Mouse (Mus musculus) forelimb bud, embryonic 11.5 days (tissue): ENCODE data around the gene A730071L15Rik.
A peak's percentile ranks its signal among the peaks of the same experiment; 100 is the strongest.

Experiments
- DNase-seq: peaks from one replicate; pipeline ENCODE4 v3.0.0-alpha.2; 2012; ENCODE audit warnings: low read depth, low spot score

A730071L15Rik gene

DNA sequence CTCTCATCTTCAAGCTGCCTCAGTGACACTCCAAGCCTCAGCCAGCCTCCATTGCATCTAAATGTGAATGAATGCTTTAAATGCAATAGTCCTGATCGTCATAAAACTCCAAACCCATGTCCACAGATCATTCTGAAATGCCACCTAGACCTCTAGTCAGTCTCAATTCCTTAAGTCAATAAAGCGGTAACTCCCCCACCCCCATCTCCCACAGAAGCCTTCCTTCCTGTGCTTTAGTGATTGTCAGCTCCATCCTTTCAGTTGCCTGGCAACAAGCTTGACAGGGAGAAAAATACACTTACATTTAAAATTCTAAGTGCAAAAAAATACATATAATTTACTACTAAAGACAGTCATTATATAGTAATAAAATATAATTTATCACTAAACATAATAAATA lies 16.6 kb upstream of the A730071L15Rik start:
- no peak for DNase-seq

DNA sequence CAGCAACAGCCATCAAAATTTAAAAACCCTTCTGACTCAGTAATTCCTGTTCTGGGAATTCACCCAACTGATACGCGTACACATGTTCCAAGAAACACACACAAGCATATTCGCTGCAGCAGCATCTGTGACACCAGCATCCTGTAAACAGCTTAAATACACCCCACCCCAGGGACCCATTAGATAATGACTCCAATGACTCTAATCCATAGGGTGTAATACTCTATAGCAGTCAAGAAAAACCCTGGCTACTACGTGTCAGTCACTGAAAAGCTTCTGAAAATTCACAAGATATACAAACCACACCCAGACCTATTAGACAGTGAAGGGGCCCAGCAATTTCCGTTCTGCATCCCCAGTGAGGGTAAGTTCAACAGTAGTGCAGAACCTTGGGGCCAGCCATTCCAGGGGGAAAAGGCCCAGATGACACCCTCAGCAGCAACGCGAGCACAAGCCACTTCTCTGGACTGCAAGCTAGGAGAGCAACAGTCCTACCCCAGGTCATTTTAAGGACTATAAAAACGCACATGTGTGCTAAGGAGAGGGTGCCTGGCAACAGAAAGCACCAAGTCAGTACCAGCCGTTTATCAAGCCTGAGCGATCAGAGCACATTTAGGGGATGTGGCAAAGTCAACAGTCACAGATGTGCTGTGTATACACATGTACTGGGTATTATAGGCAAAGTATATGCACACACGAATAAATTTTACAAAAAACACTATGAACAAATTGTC lies 15.5 kb upstream of the A730071L15Rik start:
- no peak for DNase-seq

DNA sequence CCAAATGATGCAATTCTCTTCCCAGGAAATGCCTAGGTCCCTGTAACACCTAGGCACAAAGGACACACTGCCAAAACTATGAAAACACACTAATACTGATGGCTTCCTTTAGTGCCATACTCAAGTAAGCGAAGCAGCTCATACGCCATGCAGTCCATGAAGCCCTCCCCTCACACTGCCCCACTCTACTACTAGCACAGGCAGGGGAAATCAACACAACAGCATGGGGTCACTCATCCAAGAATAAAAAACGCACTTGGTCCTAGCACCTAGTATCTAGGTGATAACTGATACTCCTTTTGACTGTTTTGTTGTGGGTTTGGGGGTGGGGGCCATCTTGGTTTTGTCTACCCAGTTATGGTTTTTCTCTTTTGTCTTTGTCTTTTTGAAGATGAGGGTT lies 12.4 kb upstream of the A730071L15Rik start:
- DNase-seq = no peak

DNA sequence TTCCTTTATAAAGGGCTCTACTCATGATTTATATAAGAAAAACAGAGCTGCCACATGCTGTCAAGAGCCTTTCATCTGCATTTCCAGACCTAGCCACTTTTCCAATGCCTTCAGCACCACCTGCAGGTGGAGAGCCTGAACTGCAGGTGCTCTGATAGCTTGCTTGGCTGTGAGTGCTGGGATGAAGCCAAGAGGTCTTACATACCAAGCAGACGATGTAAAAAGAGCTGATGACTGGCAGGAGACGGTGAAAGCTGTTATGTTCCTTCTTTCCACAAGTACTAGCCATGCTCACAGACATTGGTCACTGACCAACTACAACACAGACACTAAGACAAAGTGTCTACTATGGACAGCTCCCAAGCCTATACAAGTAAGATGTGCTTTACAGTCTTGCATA lies 12.0 kb upstream of the A730071L15Rik start:
- peak; percentile 86 for DNase-seq

DNA sequence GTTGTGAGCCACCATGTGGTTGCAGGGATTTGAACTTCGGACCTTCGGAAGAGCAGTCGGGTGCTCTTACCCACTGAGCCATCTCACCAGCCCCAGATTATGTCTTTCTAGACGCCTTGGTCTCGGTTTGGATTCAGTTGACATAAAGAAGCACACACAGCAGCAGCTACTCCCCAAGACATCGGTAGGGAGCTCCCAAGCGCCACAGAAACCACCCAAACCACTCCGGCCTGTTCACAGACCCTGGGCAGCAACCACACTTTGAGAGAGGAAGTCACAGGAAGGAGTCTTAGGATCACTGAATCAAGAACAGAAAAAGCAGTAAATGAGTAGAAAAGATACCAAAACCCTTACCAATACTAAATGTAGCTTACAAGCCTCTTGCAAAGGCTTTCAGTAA lies 3.0 kb upstream of the A730071L15Rik start:
- no peak for DNase-seq

DNA sequence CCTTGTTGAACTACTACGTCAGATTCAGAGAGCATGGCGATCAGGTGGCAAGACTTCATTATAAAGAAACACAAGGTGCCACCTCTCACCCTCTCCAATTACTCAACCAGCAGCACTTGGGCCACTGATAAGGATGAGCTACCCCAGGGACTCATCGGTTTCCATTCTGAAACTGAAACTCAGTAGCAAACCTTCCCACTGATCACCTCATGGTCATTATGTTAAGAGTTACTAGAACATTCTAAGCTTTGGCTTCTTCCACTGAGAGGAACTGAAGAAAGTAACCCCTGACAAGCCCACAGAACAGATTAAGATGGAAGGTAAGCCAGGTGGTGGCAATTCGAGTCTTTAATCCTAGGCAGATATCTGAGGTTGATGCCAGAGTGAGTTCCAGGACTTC lies 1.4 kb upstream of the A730071L15Rik start:
- no peak for DNase-seq

DNA sequence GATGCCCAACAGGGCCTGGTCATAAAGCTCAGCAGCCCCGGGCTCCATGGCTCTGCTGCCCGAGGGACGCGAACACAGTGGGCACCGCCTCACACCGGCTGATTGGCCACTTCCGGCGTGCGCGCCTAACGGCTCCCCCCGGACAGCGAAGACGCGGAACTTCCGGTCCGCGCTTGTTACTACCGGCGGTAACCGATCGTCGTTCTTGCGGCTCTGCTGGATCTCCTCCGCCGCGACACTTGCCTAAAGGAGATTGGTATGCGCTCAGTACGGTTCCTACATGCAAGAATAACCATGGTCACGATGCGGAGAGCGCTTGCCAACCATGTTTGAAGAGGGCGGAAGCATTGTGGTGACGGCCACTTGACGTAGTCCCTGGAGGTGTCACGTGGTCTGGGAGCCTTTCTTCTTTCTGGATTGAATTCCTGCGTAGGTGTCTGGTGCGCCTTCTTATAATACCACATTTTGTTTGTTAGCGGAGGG lies 299 bp downstream of the A730071L15Rik start, which contains the start of gene Nudcd3:
Gene Nudcd3 (minus strand): TSS at position 329 of the 483 bp plus-strand sequence.
- DNase-seq = peak; percentile 86

DNA sequence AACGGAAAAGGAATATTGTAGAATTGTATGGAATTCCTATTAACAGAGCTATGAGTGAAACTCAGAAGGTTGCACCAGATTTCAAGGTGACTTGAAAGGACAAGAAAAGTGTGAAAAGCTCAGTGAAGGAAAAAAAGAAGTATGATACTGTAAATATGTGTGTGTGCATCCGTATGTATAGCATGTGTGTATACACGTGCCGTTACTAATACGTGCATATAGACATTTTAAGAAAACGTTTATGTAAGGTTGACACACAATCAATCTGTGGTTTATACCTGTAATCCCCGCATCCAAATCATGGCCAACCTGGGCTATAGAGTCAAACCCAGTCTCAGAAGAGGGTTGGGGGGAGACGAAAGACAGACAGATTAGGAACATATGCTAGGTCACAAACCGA lies 741 bp downstream of the A730071L15Rik start:
- DNase-seq = no peak

DNA sequence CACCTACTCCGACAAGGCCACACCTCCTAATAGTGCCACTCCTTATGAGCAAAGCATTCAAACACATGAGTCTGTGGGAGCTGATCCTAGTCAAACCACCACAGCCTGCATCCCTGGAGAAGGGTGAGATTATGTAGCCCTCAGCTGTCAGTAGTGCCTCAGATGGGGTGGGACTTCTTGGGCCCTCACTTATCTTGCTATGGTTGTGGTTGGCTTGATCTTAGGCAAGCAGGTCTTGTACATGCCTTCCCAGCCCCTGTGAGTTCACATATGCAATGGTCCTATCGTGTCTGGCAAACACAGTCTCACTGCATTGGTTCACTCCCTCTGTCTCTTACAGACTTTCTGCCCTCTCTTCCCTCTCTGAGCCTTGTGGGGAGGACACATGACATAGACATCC lies 7.3 kb downstream of the A730071L15Rik start:
- no peak for DNase-seq

DNA sequence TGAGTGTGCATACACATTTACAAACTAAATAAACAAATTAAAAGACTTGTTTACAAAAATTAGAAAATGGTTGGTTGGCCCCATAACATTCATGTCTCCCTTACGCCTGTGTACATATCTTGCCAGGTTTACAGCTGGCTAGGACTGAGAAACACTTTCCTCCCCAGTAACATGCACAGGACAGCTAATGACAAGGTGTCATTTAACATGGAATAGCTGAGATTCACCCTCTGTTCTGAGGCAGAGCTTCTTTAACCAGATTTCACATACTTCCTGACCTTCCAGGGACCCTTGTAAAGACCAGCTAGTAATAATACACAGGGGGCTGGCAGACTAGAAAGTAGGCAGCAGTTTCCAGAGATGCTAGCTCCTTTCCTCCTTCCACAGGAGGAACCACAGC lies 8.3 kb downstream of the A730071L15Rik start:
- DNase-seq = no peak

DNA sequence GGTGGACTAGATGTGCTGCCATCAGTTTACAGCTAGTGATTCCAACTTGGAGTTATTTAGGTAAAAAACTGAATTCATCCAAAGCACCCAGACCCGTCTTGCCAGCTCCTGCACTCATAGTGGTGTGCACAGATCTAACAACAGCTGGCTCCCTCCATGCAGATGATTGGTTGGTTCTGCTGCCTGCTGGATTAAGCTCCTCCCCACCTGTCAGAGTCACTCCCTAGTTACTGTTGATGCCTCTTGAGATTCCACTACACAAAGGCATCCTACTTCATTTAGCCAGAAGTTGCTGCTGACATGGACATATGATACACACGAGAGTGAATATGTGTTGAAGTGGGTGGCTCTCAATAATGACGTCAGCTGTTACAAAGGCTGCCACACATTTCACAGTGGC lies 17.0 kb downstream of the A730071L15Rik start:
- peak; percentile 5 for DNase-seq

DNA sequence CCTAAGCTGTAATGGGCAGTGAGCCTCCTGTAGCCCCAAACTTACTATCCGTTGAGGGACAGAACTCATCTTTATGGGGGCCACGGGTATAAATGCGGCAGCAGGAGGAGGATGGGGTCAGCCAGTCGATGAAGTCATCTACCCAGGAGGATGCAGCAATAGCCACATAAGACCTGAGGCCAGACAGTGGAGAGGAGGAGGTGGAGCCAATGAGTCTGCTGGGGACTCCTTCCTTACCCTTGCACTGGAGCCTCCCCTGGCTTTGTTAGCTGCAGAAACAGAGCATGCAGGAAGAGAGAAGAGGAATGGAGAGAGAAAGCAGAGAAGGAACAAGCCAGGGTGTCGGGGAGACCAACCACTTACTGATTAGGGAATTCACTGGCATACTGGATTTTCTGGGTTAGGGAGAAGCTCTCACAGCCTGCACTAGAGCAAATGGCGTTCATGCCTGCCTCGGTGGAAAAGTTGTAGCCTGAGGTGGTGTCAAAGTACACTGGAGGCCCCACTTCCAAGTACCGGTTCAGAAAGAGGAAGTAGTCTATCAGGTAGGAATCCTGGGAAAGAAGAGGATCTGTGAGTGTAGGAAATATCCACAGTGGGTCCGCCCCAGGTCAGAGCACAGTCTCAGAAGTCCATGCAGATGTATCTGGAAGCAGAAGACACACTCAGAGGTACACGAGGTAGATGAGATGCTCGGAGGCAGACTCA lies 18.5 kb downstream of the A730071L15Rik start:
- no peak for DNase-seq

DNA sequence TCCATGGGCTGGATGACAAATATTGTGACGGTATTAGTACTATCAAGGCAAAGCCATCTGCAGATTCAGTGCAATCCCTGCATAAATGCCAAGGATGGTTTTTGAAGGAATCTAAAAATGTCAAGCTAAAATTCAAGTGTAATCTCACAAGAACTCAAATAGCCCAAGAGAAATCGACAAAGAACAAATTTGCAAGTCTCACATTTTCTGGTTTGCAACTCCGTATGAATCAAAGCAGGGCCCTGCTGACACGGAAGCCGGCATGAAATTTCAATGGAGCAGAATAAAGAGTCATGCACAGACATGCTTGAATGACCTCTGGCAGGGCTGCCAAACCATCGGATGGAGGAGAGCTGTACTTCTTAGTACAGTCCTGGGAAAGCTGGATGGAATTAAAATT lies 20.1 kb downstream of the A730071L15Rik start:
- no peak for DNase-seq

DNA sequence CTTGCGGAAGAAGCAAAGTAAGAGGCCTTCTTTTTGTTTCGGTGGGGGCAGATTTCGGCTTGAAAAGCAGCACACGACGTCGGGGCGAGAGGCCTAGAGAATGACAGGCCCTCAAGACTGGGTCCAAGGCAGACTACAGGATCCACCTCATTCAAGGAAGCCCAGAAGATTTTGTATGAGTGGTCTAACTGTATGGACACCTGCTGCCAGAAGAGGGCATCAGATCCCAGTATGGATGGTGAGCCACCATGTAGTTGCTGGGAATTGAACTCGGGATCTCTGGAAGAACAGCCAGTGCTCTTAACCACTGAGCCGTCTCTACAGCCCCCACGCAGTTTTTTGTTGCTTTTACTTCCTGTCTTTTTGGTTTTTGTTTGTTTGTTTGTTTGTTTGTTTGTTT lies 22.4 kb downstream of the A730071L15Rik start:
- DNase-seq = no peak

DNA sequence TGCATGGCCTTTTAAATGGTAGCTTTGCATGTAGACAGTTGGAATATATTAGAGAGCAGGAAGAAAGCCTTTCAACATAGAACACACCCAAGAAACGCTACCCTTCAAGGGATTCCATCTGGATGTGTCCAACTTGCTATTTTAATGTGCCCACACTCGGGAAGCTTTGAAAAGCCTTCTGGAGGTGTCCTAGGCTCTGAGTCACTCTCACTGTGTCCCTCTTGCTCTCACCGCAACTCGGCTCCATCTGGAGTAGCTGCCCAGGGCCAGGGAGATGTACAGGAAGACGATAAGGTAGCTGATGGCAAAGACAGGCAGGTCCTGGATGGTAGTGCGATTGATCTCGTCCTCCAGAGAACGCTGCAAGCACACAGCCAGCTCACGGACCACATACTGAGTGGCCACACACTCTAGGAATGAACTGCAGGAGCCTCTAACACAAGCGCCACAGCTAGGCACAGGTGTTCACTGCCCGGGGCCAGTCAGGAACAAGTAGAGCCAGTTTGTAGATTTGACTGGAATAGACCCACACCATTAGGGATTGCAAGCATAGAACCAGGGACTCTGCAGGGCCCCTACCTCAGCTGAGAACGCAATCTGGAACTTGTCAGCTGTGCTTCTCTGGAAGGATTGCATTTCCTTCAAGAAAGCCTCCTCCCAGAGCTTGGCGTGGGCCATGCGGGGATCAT lies 24.9 kb downstream of the A730071L15Rik start:
- peak; percentile 7 for DNase-seq

DNA sequence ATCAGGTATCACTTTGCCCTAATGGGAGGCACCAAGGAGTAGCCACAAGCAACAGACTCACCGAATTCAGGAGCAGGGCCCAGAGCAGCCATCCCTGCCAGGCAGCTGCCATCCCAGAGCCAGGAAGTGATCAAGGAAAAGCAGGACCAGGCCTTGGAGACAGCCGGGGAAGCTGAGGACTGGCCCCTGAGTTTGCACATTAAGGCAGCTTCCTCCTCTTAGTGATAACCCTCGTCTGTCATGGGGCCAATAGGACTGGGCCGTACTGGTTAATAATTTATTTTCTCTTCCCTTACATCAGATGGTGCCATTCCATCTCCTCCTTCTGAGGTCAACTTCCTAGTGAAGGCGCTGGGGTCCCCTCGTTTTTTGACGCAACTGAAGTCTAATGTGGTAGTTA lies 30.2 kb downstream of the A730071L15Rik start, which contains the start of gene Npc1l1:
Gene Npc1l1 (minus strand): TSS at position 132 of the 400 bp plus-strand sequence.
- no peak for DNase-seq

DNA sequence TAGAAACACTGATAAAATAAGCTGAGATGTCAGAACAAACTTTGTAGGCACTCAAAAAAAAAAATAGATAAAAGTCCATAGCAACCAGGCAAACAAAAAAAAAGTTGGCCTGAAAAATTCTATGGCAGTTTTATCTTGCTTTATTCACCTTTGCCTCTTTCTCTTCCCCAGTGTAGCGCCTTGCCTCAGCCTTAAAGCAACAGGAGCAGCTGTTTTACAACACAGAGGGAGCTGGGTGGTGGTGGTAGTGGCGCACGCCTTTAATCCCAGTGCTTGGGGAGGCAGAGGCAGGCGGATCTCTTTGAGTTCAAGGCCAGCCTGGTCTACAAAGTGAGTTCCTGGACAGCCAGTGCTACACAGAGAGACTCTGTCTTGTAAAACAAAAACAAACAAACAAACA lies 33.2 kb downstream of the A730071L15Rik start:
- DNase-seq = no peak

DNA sequence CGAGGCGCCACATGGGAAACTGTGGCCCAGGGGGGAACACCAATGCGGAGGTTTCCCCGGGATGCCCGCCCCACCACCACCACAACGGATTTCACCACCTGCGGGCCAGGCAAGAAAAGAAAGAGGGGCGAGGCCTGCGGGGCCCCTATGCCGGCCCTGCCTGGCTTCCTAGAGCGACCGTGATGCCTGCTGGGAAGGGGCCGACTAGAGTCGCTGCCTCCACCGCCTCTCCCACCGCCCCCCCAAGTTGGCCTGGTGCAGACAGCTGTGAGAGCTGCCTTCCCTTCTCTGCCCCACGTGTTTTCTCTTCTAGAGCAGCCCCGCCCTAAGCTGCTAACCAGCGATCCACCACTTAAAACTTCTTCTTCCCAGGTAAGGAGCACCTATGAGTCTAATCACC lies 44.9 kb downstream of the A730071L15Rik start:
- DNase-seq = no peak
